In the genomic region with DNA sequence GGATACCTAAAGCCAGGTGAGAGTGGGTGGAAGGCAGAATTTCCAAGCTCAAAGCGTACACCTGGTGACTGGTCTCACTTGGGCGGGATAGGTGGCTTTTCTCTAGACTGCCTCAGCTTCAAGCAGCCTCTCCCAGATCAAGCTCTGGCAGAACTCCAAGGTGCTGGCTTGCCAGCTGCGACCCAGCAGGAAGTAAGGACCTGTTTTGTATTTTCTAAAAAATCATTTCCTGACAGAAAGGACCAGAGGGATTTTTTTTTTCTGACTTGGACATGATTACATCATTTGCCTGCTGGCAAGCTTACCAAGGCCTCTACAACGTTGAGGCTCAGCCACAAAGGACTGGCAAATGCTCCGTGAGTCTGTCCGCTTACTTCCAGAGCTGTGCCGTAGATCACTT, we compare ENCODE assay signal across 11 mouse cellular contexts. TPM values are rescaled to one million over a fixed set of nuclear protein-coding genes. Genes with fewer than 3 reads are reported as not detected.
DNase-seq lines count a peak whose midpoint lies in the region; ATAC-seq and TF ChIP-seq lines count a peak whose summit lies in the region.
"Had no signal": no experiment of that assay in that cellular context is flagged by ENCODE, and none has a peak within 500 bp of the region (broad histone marks: within the 10 kb centered on the region; RNA-seq: fewer than 3 reads in every experiment).

No protein-coding gene starts in this region.

- 0 out of 2 replicates have a peak, but pooled peaks cover 2% of the 10 kb centered on the region for H3K27me3 ChIP-seq in heart, adult 2 months (ENCODE audit: control insufficient read depth, insufficient read depth, low read length)
- peaks cover 20% of the 10 kb centered on the region for H3K27me3 ChIP-seq in heart, embryonic 12.5 days (replicated peaks)
- H3K27me3 ChIP-seq in lung, postnatal 0 days (replicated peaks; ENCODE audit: insufficient read depth, low read length), result peaks cover 4% of the 10 kb centered on the region; the same call in 1 of the 2 replicates
- peaks cover 15% of the 10 kb centered on the region for H3K27me3 ChIP-seq in intestine, postnatal 0 days (replicated peaks; ENCODE audit: control insufficient read depth, insufficient read depth, low read length)

- 29% methylated on average over 7 of the region's 7 CpGs for WGBS in heart, adult 2 months
- 54% methylated on average over 7 of the region's 7 CpGs for WGBS in heart, embryonic 12.5 days
- WGBS in lung, postnatal 0 days, result 24% methylated on average over 7 of the region's 7 CpGs
- 48% methylated on average over 7 of the region's 7 CpGs for WGBS in intestine, postnatal 0 days

- no peak for TF ChIP-seq CTCF in heart, adult 2 months (IDR thresholded peaks at IDR 0.05)
- no peak for TF ChIP-seq CTCF in gastrocnemius, adult 2 months (IDR thresholded peaks at IDR 0.05)
- no peak for TF ChIP-seq CTCF in lung, postnatal 0 days (IDR thresholded peaks at IDR 0.05)
- no peak for TF ChIP-seq CTCF in intestine, postnatal 0 days (IDR thresholded peaks at IDR 0.05; ENCODE audit: low read depth)

- H3K4me3 ChIP-seq in heart, adult 2 months, result no peak overlapping the region
- no peak overlapping the region for H3K4me3 ChIP-seq in heart, embryonic 12.5 days
- H3K4me3 ChIP-seq in gastrocnemius, adult 2 months, result no peak overlapping the region
- no peak overlapping the region for H3K4me3 ChIP-seq in lung, postnatal 0 days (ENCODE audit: low read depth, low read length)
- no peak overlapping the region for H3K4me3 ChIP-seq in intestine, postnatal 0 days (ENCODE audit: low read depth, low read length)

- H3K79me2 ChIP-seq in heart, adult 2 months (replicated peaks; ENCODE audit: control insufficient read depth, insufficient read depth, low read length), result no peaks in the 10 kb centered on the region

- no peak for TF ChIP-seq EP300 in heart, adult 2 months (IDR thresholded peaks at IDR 0.05; ENCODE audit: insufficient read depth, low read depth, low read length)
- TF ChIP-seq EP300 in lung, postnatal 0 days (IDR thresholded peaks at IDR 0.05), result no peak

- H3K4me1 ChIP-seq in heart, adult 2 months (ENCODE audit: control insufficient read depth, insufficient read depth, low read length), result peaks cover 5% of the 10 kb centered on the region
- peaks cover 8% of the 10 kb centered on the region for H3K4me1 ChIP-seq in heart, embryonic 12.5 days (replicated peaks)
- H3K4me1 ChIP-seq in lung, postnatal 0 days (ENCODE audit: insufficient read depth, low read depth, low read length), result peaks cover 9% of the 10 kb centered on the region; the same call in 1 of the 2 replicates
- H3K4me1 ChIP-seq in intestine, postnatal 0 days (replicated peaks; ENCODE audit: control insufficient read depth, insufficient read depth, low read length), result peaks cover 7% of the 10 kb centered on the region; the same call in 1 of the 2 replicates

- ATAC-seq in heart, embryonic 12.5 days (ENCODE audit: insufficient number of reproducible peaks, low FRiP score), result no peak
- peak; percentile 66 for ATAC-seq in lung, postnatal 0 days
- ATAC-seq in intestine, postnatal 0 days, result no peak

- no peak overlapping the region for H3K4me2 ChIP-seq in heart, embryonic 12.5 days
- no peak overlapping the region for H3K4me2 ChIP-seq in lung, postnatal 0 days (replicated peaks; ENCODE audit: low read depth, low read length)
- no peak overlapping the region for H3K4me2 ChIP-seq in intestine, postnatal 0 days (replicated peaks; ENCODE audit: low read depth)

- H3K9ac ChIP-seq in heart, adult 2 months (ENCODE audit: low read depth, low read length), result no peak overlapping the region
- no peak overlapping the region for H3K9ac ChIP-seq in heart, embryonic 12.5 days
- H3K9ac ChIP-seq in lung, postnatal 0 days (replicated peaks; ENCODE audit: low read depth), result no peak overlapping the region
- no peak overlapping the region for H3K9ac ChIP-seq in intestine, postnatal 0 days (ENCODE audit: low read depth, low read length)

- no peak overlapping the region for H3K27ac ChIP-seq in heart, adult 2 months
- H3K27ac ChIP-seq in heart, embryonic 12.5 days (ENCODE audit: poor library complexity, severe bottlenecking), result no peak overlapping the region
- no peak overlapping the region for H3K27ac ChIP-seq in gastrocnemius, adult 2 months
- H3K27ac ChIP-seq in lung, postnatal 0 days (ENCODE audit: low read length), result no peak overlapping the region
- no peak overlapping the region for H3K27ac ChIP-seq in intestine, postnatal 0 days (ENCODE audit: low read depth, low read length)

- intact Hi-C loops in heart, adult 2 months (cut with DNase I), result loop anchor here (5.0 kb wide), 1 partner anchor 113 kb away; a partner anchor contains a TSS
- intact Hi-C loops in gastrocnemius, adult 2 months (cut with DNase I), result no loop called here

- H3K36me3 ChIP-seq in heart, adult 2 months (ENCODE audit: control insufficient read depth, insufficient read depth, low read length), result no peaks in the 10 kb centered on the region
- H3K36me3 ChIP-seq in heart, embryonic 12.5 days, result no peaks in the 10 kb centered on the region
- no peaks in the 10 kb centered on the region for H3K36me3 ChIP-seq in lung, postnatal 0 days (ENCODE audit: insufficient read depth, low read length)
- no peaks in the 10 kb centered on the region for H3K36me3 ChIP-seq in intestine, postnatal 0 days (ENCODE audit: control insufficient read depth, insufficient read depth)

- no peak for TF ChIP-seq POLR2A in heart, adult 2 months (IDR thresholded peaks at IDR 0.05; ENCODE audit: insufficient read depth, low read depth, low read length)

- H3K9me3 ChIP-seq in heart, embryonic 12.5 days (replicated peaks), result no peaks in the 10 kb centered on the region
- no peaks in the 10 kb centered on the region for H3K9me3 ChIP-seq in lung, postnatal 0 days (ENCODE audit: low read length)
- no peaks in the 10 kb centered on the region for H3K9me3 ChIP-seq in intestine, postnatal 0 days (ENCODE audit: control insufficient read depth)

- peak; percentile 57 to 73 for DNase-seq in heart, adult 2 months
- DNase-seq in adrenal gland, adult 18-20 months (ENCODE audit: low spot score in 2 of 2), result peak; percentile 43 to 57
- peak; percentile 60 for DNase-seq in gastrocnemius, adult 2 months
- peak; percentile 81 for DNase-seq in lung, postnatal 0 days (ENCODE audit: low spot score)
- DNase-seq in left cerebral cortex, adult 11 months (ENCODE audit: low spot score), result no peak
- DNase-seq in urinary bladder, postnatal 25 days (ENCODE audit: low spot score), result no peak

RNA-seq across cellular contexts. Expression of a gene that starts 3.5 kb away (rescaled TPM):
- total RNA-seq in heart, adult 2 months (2021), result not detected
- 0.35 and 0.84 TPM in 2 replicates for polyA plus RNA-seq in heart, adult 2 months (2012; rRNA removed)
- not detected in 2 replicates for polyA plus RNA-seq in heart, embryonic 12.5 days (2016; fragmentation: Nextera tagmentation; extraction: Ambion mirVana)
- under 1 TPM in 1 of 2 experiments, not detected in 1; 0.32 TPM for total RNA-seq in adrenal gland, adult 18-20 months (2021)
- total RNA-seq in gastrocnemius, adult 2 months (2021), result not detected
- polyA plus RNA-seq in lung, postnatal 0 days (2015; fragmentation: Nextera tagmentation; extraction: Ambion mirVana), result 0.35 and 8.9 TPM in 2 replicates
- polyA plus RNA-seq in intestine, postnatal 0 days (2015; fragmentation: Nextera tagmentation; extraction: Ambion mirVana), result 0.18 and 0.30 TPM in 2 replicates
- total RNA-seq: ES-E14 had no signal
- polyA plus RNA-seq: liver, embryonic 16.5 days; testis, adult 2 months had no signal

RNA-seq across cellular contexts. Expression of a gene that starts 9.1 kb away (rescaled TPM):
- total RNA-seq in heart, adult 2 months (2021), result 1 to 10 TPM in 1 of 2 experiments, under 1 TPM in 1; 0.48 to 1.0 TPM
- 2.0 and 2.8 TPM in 2 replicates for polyA plus RNA-seq in heart, adult 2 months (2012; rRNA removed)
- 0.15 TPM in 1 of 2 replicates, not detected in the other for polyA plus RNA-seq in heart, embryonic 12.5 days (2016; fragmentation: Nextera tagmentation; extraction: Ambion mirVana)
- 1 to 10 TPM in 1 of 2 experiments, under 1 TPM in 1; 0.86 to 1.5 TPM for total RNA-seq in adrenal gland, adult 18-20 months (2021)
- under 1 TPM in 1 of 2 experiments, not detected in 1; 0.26 TPM for total RNA-seq in gastrocnemius, adult 2 months (2021)
- 2.1 and 30.8 TPM in 2 replicates for polyA plus RNA-seq in lung, postnatal 0 days (2015; fragmentation: Nextera tagmentation; extraction: Ambion mirVana)
- 0.83 and 1.2 TPM in 2 replicates for polyA plus RNA-seq in intestine, postnatal 0 days (2015; fragmentation: Nextera tagmentation; extraction: Ambion mirVana)

RNA-seq across cellular contexts. Expression of a gene that starts 30.8 kb away (rescaled TPM):
- 1 to 10 TPM; 9.1 to 9.8 TPM for total RNA-seq in heart, adult 2 months (2021)
- polyA plus RNA-seq in heart, adult 2 months (2012; rRNA removed), result 8.4 and 8.7 TPM in 2 replicates
- 35.1 and 38.0 TPM in 2 replicates for polyA plus RNA-seq in heart, embryonic 12.5 days (2016; fragmentation: Nextera tagmentation; extraction: Ambion mirVana)
- total RNA-seq in adrenal gland, adult 18-20 months (2021), result 10 to 100 TPM; 19.6 to 20.6 TPM
- 1 to 10 TPM; 6.5 to 6.7 TPM for total RNA-seq in gastrocnemius, adult 2 months (2021)
- 39.2 and 41.0 TPM in 2 replicates for polyA plus RNA-seq in lung, postnatal 0 days (2015; fragmentation: Nextera tagmentation; extraction: Ambion mirVana)
- polyA plus RNA-seq in intestine, postnatal 0 days (2015; fragmentation: Nextera tagmentation; extraction: Ambion mirVana), result 33.9 TPM in 2 replicates

Comparison
In these comparisons a context has a peak if more than half of its experiments do, and no peak if none do; other contexts are left out.
1. DNase-seq: peak in heart, adult 2 months (2 of 2), adrenal gland, adult 18-20 months (2 of 2), gastrocnemius, adult 2 months (single experiment) and lung, postnatal 0 days (single experiment); none in left cerebral cortex, adult 11 months (single experiment) and urinary bladder, postnatal 25 days (single experiment).